Mouse (Mus musculus) liver, postnatal 0 days (tissue): Measurements from ENCODE around the gene Zcchc24. TPM values are rescaled to one million over a fixed set of nuclear protein-coding genes. Genes with fewer than 3 reads are reported as not detected.

Source experiments
- ATAC-seq: fragments of 200-750 bp; cut with Nextera tagmentation; 2 replicates; pipeline ENCODE4 v1.8.0; 2017; ENCODE audit warnings: mild to moderate bottlenecking, moderate library complexity
- DNase-seq: peaks from one replicate; pipeline ENCODE4 v3.0.0-alpha.2; 2016
- H3K27ac ChIP-seq: fragments of 300-500 bp; sonication (generic); 2 replicates; pipeline ENCODE4 v1.5.1; 2014; ENCODE audit warnings: antibody characterized with exemption, moderate library complexity, mild to moderate bottlenecking, low read depth
- H3K27me3 ChIP-seq: fragments of 300-500 bp; sonication (generic); 2 replicates; pipeline ENCODE4 v1.6.1; 2014; ENCODE audit warnings: low read length, control low read depth, mixed read lengths; ENCODE audit not compliant: insufficient read depth
- H3K36me3 ChIP-seq: fragments of 300-500 bp; sonication (generic); replicated peaks from 2 replicates; pipeline ENCODE4 v1.6.1; 2014; ENCODE audit warnings: mild to moderate bottlenecking, control low read depth, low read length, moderate library complexity, mixed read lengths; ENCODE audit not compliant: insufficient read depth
- H3K4me1 ChIP-seq: fragments of 300-500 bp; sonication (generic); 2 replicates; pipeline ENCODE4 v1.6.1; 2014; ENCODE audit warnings: antibody characterized with exemption, mild to moderate bottlenecking, control low read depth; ENCODE audit not compliant: insufficient read depth
- H3K4me2 ChIP-seq: fragments of 300-500 bp; sonication (generic); 2 replicates; pipeline ENCODE4 v1.6.1; 2014; ENCODE audit warnings: low read depth, mild to moderate bottlenecking, low read length, moderate library complexity, mixed read lengths
- H3K4me3 ChIP-seq: fragments of 300-500 bp; sonication (generic); 2 replicates; pipeline ENCODE4 v1.5.1; 2014; ENCODE audit warnings: low read depth, low read length
- H3K9ac ChIP-seq: fragments of 300-500 bp; sonication (generic); replicated peaks from 2 replicates; pipeline ENCODE4 v1.6.1; 2014; ENCODE audit warnings: mild to moderate bottlenecking, moderate library complexity
- H3K9me3 ChIP-seq: fragments of 300-500 bp; sonication (generic); 2 replicates; pipeline ENCODE4 v1.6.1; 2016; ENCODE audit warnings: mild to moderate bottlenecking, control low read depth, low read length, mixed read lengths
- CTCF ChIP-seq: sonication (generic); IDR thresholded peaks from 2 replicates; pipeline ENCODE4 v1.5.1; 2016; ENCODE audit warnings: antibody characterized with exemption, low read depth
- EP300 ChIP-seq: IDR thresholded peaks from 2 replicates; pipeline ENCODE4 v1.6.1; 2016; ENCODE audit warnings: antibody characterized with exemption, low read depth, mild to moderate bottlenecking
- WGBS: fragments of 180-500 bp; shearing (Covaris S2); extraction: QIAGEN DNeasy Blood & Tissue Kit; methylation state at CpG from one replicate; pipeline ENCODE4 v1.1.7; 2014; ENCODE audit not compliant: insufficient replicate concordance; 5-methylcytosine and 5-hydroxymethylcytosine counted together
- polyA plus RNA-seq: library from polyadenylated mRNA; unstranded; fragments of >200 nt; fragmentation: Nextera tagmentation; extraction: Ambion mirVana; gene quantifications from 2 replicates; pipeline ENCODE4 v1.2.1, GENCODE M21; 2015

Zcchc24 gene
- polyA plus RNA-seq, 1 experiment from 2014 or later = 13.8 TPM

GRCm38 (mm10) chr14:25761184-25761583, 7.7 kb downstream of the Zcchc24 start:
- ATAC-seq (no peak), DNase-seq (no peak)
- TF ChIP-seq EP300 = no peak
- H3K9ac ChIP-seq = no peak overlapping the region
- no peaks in the 10 kb centered on the region for H3K27me3 ChIP-seq
- no peaks in the 10 kb centered on the region; the same call in 1 of the 2 replicates for H3K36me3 ChIP-seq
- no peak overlapping the region for H3K4me2 ChIP-seq
- H3K9me3 ChIP-seq = no peaks in the 10 kb centered on the region
- H3K4me1 ChIP-seq = peaks cover 12% of the 10 kb centered on the region
- 81% methylated on average over 5 of the region's 5 CpGs for WGBS
- H3K4me3 ChIP-seq = no peak overlapping the region
- H3K27ac ChIP-seq = no peak overlapping the region

- H3K4me1 ChIP-seq = peaks cover 4% of the 10 kb centered on the region; the same call in 1 of the 2 replicates
- H3K4me2 ChIP-seq = no peak overlapping the region
- ATAC-seq = no peak
- no peak overlapping the region for H3K9ac ChIP-seq
- no peaks in the 10 kb centered on the region for H3K27me3 ChIP-seq
- DNase-seq = no peak
- H3K4me3 ChIP-seq = no peak overlapping the region
- WGBS = 44% methylated on average over 8 of the region's 8 CpGs
- peaks cover 6% of the 10 kb centered on the region; the same call in 1 of the 2 replicates for H3K36me3 ChIP-seq
- TF ChIP-seq CTCF (no peak), EP300 (no peak)
- no peaks in the 10 kb centered on the region for H3K9me3 ChIP-seq
- H3K27ac ChIP-seq = peak overlapping the region; percentile 60
Measured at GRCm38 (mm10) chr14:25759981-25760537, 8.8 kb downstream of the Zcchc24 start.

- ATAC-seq (no peak), DNase-seq (no peak)
- no peaks in the 10 kb centered on the region for H3K9me3 ChIP-seq
- no peaks in the 10 kb centered on the region for H3K27me3 ChIP-seq
- peak overlapping the region; percentile 60 for H3K27ac ChIP-seq
- no peak overlapping the region for H3K9ac ChIP-seq
- H3K4me2 ChIP-seq = no peak overlapping the region
- no peak for TF ChIP-seq CTCF
- no peak for TF ChIP-seq EP300
- no peak overlapping the region for H3K4me3 ChIP-seq
- peaks cover 4% of the 10 kb centered on the region; the same call in 1 of the 2 replicates for H3K4me1 ChIP-seq
- 39% methylated on average over 7 of the region's 7 CpGs for WGBS
- H3K36me3 ChIP-seq = peaks cover 9% of the 10 kb centered on the region; the same call in 1 of the 2 replicates
Measured at GRCm38 (mm10) chr14:25759551-25759950, 9.3 kb downstream of the Zcchc24 start.

GRCm38 (mm10) chr14:25757917-25758316, 10.9 kb downstream of the Zcchc24 start:
- H3K27me3 ChIP-seq = no peaks in the 10 kb centered on the region
- ATAC-seq (no peak), DNase-seq (no peak)
- no peak overlapping the region for H3K4me2 ChIP-seq
- peaks cover 4% of the 10 kb centered on the region; the same call in 1 of the 2 replicates for H3K4me1 ChIP-seq
- WGBS = 69% methylated on average over 4 of the region's 4 CpGs
- peaks cover 9% of the 10 kb centered on the region; the same call in 1 of the 2 replicates for H3K36me3 ChIP-seq
- TF ChIP-seq EP300 (no peak), CTCF (no peak)
- no peaks in the 10 kb centered on the region for H3K9me3 ChIP-seq
- no peak overlapping the region for H3K9ac ChIP-seq
- no peak overlapping the region for H3K4me3 ChIP-seq
- no peak overlapping the region for H3K27ac ChIP-seq

- ATAC-seq = no peak
- 80% methylated on average over 7 of the region's 7 CpGs for WGBS
- no peaks in the 10 kb centered on the region for H3K27me3 ChIP-seq
- no peak overlapping the region for H3K4me2 ChIP-seq
- H3K36me3 ChIP-seq = peaks cover 9% of the 10 kb centered on the region; the same call in 1 of the 2 replicates
- H3K9ac ChIP-seq = no peak overlapping the region
- no peak overlapping the region for H3K4me3 ChIP-seq
- no peak for DNase-seq
- no peak overlapping the region for H3K27ac ChIP-seq
- TF ChIP-seq CTCF (no peak), EP300 (no peak)
- no peaks in the 10 kb centered on the region; the same call in 1 of the 2 replicates for H3K4me1 ChIP-seq
- no peaks in the 10 kb centered on the region for H3K9me3 ChIP-seq
Measured at GRCm38 (mm10) chr14:25756385-25756990, 12.4 kb downstream of the Zcchc24 start.

GRCm38 (mm10) chr14:25755541-25755940, 13.3 kb downstream of the Zcchc24 start:
- H3K9ac ChIP-seq = no peak overlapping the region
- no peak for DNase-seq
- 66% methylated on average over 4 of the region's 4 CpGs for WGBS
- TF ChIP-seq CTCF (no peak), EP300 (no peak)
- H3K27me3 ChIP-seq = no peaks in the 10 kb centered on the region
- no peak for ATAC-seq
- H3K27ac ChIP-seq = no peak overlapping the region
- H3K4me2 ChIP-seq = no peak overlapping the region
- H3K4me1 ChIP-seq = peaks cover 2% of the 10 kb centered on the region; the same call in 1 of the 2 replicates
- peaks cover 11% of the 10 kb centered on the region; the same call in 1 of the 2 replicates for H3K36me3 ChIP-seq
- H3K9me3 ChIP-seq = no peaks in the 10 kb centered on the region
- no peak overlapping the region for H3K4me3 ChIP-seq
